Mouse (Mus musculus) adrenal gland, postnatal 25 days (tissue): ENCODE measurements around the gene Atf5. TPM values are rescaled to one million over a fixed set of nuclear protein-coding genes. Genes with fewer than 3 reads are reported as not detected.

Experiments used
- microRNA-seq, 2 experiments: library from miRNA; unstranded; fragments of <30 nt; microRNA quantifications; one replicate each; pipeline ENCODE4 v1.2.0; 2021
- total RNA-seq: library from RNA; stranded (reverse); gene quantifications from 2 replicates; pipeline ENCODE4 v1.2.3, GENCODE M21; 2021

The Atf5 gene
- total RNA-seq, 1 experiment from 2014 or later: 108 TPM

Small RNA genes within 50 kb of the gene (microRNA-seq; reads per million reads assigned to microRNA genes)
- gene Mir707: 0 reads per million in 2 experiments

Other genes with a start within 250 kb of the Atf5 start
- gene Napsa, start 244.3 kb downstream of the Atf5 start, total RNA-seq: 0.88 TPM in 1 of 2 replicates, not detected in the other
- gene Kcnc3, start 226.0 kb downstream of the Atf5 start, total RNA-seq: 5.9 and 6.0 TPM in 2 replicates
- gene Myh14, start 145.8 kb downstream of the Atf5 start, total RNA-seq: 2.8 and 4.3 TPM in 2 replicates
- gene Izumo2, start 107.9 kb downstream of the Atf5 start, total RNA-seq: not detected in 2 replicates
- 58.7 and 59.3 TPM in 2 replicates for gene Vrk3, start 68.2 kb downstream of the Atf5 start, total RNA-seq
- 0.71 and 0.88 TPM in 2 replicates for gene Zfp473, start 65.6 kb downstream of the Atf5 start, total RNA-seq
- 40.5 and 44.4 TPM in 2 replicates for gene Nup62, start 570 bp downstream of the Atf5 start, total RNA-seq
- gene Il4i1, start 271 bp downstream of the Atf5 start, total RNA-seq: 2.8 and 3.4 TPM in 2 replicates
- gene Akt1s1, start 32.3 kb upstream of the Atf5 start, total RNA-seq: 116 and 138 TPM in 2 replicates
- gene Tbc1d17, start 32.4 kb upstream of the Atf5 start, total RNA-seq: 62.1 and 88.5 TPM in 2 replicates
- 53.2 and 55.8 TPM in 2 replicates for gene Pnkp, start 40.5 kb upstream of the Atf5 start, total RNA-seq
- gene Ptov1, start 53.1 kb upstream of the Atf5 start, total RNA-seq: 309 and 326 TPM in 2 replicates
- 93.7 and 103 TPM in 2 replicates for gene Med25, start 76.1 kb upstream of the Atf5 start, total RNA-seq
- gene Fuz, start 79.4 kb upstream of the Atf5 start, total RNA-seq: 37.4 and 37.8 TPM in 2 replicates
- 83.7 and 115 TPM in 2 replicates for gene Ap2a1, start 112.8 kb upstream of the Atf5 start, total RNA-seq
- not detected in 2 replicates for gene Tsks, start 126.5 kb upstream of the Atf5 start, total RNA-seq
- gene Cpt1c, start 158.2 kb upstream of the Atf5 start, total RNA-seq: 13.3 and 16.5 TPM in 2 replicates
- 177 and 221 TPM in 2 replicates for gene Prmt1, start 169.9 kb upstream of the Atf5 start, total RNA-seq
- gene Irf3, start 181.0 kb upstream of the Atf5 start, total RNA-seq: 138 and 151 TPM in 2 replicates
- gene Bcl2l12, start 182.1 kb upstream of the Atf5 start, total RNA-seq: 18.7 and 24.4 TPM in 2 replicates
- gene Scaf1, start 199.7 kb upstream of the Atf5 start, total RNA-seq: 86.4 and 99.4 TPM in 2 replicates
- 94.0 and 102 TPM in 2 replicates for gene Rras, start 201.3 kb upstream of the Atf5 start, total RNA-seq
- 71.1 and 78.5 TPM in 2 replicates for gene Prr12, start 236.2 kb upstream of the Atf5 start, total RNA-seq
- gene Nosip, start 245.8 kb upstream of the Atf5 start, total RNA-seq: 46.5 and 67.2 TPM in 2 replicates
- gene Prrg2, start 246.0 kb upstream of the Atf5 start, total RNA-seq: 19.2 and 21.4 TPM in 2 replicates